Mouse (Mus musculus): Measurements from ENCODE around the gene Ppp1r12a.

GRCm38 (mm10) chr10:108189986-108190385 lies 28.0 kb downstream of the Ppp1r12a start:
- TF ChIP-seq ZNF384 (IDR thresholded peaks at IDR 0.05; ENCODE audit: low read depth, low read length) (no peak), ZC3H11A (IDR thresholded peaks at IDR 0.05; ENCODE audit: borderline replicate concordance, low read depth, low read length) (no peak), HCFC1 (IDR thresholded peaks at IDR 0.05; ENCODE audit: borderline replicate concordance, insufficient read depth, low read length) (no peak), CHD2 (IDR thresholded peaks at IDR 0.05; ENCODE audit: low read depth, low read length) (no peak), MAFK (IDR thresholded peaks at IDR 0.05; ENCODE audit: insufficient read depth, low read depth, low read length) (no peak)
